Mouse (Mus musculus) megakaryocyte-erythroid progenitor cell, adult 5-6 weeks (primary cell): Measurements from ENCODE around the gene Necab2. TPM values are rescaled to one million over a fixed set of nuclear protein-coding genes. Genes with fewer than 3 reads are reported as not detected.
A peak's percentile ranks its signal among the peaks of the same experiment; 100 is the strongest.

Experiments
- ATAC-seq: replicated peaks from 2 replicates; pipeline ENCODE4 v1.8.0; 2016; ENCODE audit warnings: mild to moderate bottlenecking, inconsistent platforms; ENCODE audit not compliant: severe bottlenecking, poor library complexity, low FRiP score, low TSS enrichment
- total RNA-seq, 2 experiments: library from RNA; stranded (forward) in 1 of 2; stranded (reverse) in 1 of 2; fragments of 200-1000, 215-1000 nt in 1 of 2; fragments of >200 nt in 1 of 2; fragmentation: Nextera tagmentation in 1 of 2; gene quantifications; 2 replicates each; pipeline ENCODE4 v1.2.3; 2014 to 2017

Gene Necab2
- total RNA-seq, 2 experiments from 2014 or later, result not detected

DNA sequence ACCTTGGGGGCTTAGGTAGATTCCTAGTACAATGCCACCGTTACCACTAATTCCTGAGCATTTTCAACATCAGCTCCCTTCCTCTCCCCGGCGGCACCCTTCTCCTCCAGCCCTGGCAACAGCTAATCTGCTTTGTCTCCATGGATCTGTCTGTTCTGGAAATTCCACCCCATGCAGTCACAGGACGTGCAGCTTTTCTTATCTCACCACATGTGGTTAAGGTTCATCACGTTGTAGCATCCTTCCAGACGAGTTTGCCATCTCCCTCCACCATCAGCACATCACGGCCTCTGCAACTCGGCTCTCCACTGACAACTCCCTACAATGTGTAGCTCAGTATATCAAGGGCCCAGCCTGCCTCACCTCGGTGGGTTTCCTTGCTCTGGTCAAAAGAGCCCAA lies 59.0 kb downstream of the Necab2 start:
- ATAC-seq, result 0 out of 2 replicates have a peak, but pooled peaks have one; percentile 16

- ATAC-seq, result 0 out of 2 replicates have a peak, but pooled peaks have one; percentile 4
Observed at GRCm38 (mm10) chr8:119506106-119506505, 59.6 kb downstream of the Necab2 start.

- ATAC-seq, result no peak
Observed at GRCm38 (mm10) chr8:119510471-119510870, 64.0 kb downstream of the Necab2 start.

DNA sequence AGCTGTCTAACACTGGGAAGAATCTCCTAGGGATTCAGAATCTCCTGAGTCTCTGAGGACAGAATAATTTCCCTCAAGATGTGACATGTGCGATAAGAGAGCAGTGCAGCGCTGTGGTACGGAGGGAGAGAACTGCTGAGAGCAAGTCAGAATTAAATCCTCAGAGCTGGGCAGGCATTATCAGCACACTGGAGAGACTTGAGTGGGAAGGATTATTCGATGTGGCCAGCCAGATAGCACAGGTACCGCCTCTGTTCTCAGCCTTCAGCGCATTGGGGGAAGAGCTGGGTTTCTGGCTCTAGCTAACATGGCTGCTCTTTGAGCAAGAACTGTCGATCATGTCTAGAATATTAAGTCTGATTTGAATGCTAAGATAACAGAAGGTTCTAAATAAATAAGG lies 65.2 kb downstream of the Necab2 start:
- ATAC-seq, result peak; percentile 70

GRCm38 (mm10) chr8:119513405-119513804 lies 66.9 kb downstream of the Necab2 start:
- ATAC-seq, result no peak

DNA sequence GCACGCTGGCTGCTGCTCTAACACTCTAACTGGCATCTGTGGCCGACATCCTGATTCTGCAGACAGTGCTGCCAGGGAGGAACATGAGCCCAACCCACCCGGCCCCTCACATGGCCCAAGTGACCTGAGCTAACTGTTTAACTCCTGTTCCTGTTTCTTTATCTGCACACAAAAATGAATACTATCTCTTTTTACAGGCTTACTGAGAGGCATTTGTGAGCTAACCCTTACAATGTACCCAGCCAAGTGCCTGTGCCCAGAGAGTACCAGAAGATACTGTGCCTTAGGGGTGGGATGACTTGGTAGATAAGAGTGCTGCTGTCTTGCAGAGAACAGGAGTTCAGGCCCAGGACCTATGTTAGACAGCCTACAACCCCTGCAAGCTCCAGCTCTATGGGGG lies 68.4 kb downstream of the Necab2 start:
- ATAC-seq, result peak; percentile 92

GRCm38 (mm10) chr8:119515767-119516166 lies 69.2 kb downstream of the Necab2 start:
- no peak for ATAC-seq

GRCm38 (mm10) chr8:119516674-119517073 lies 70.2 kb downstream of the Necab2 start:
- no peak for ATAC-seq

DNA sequence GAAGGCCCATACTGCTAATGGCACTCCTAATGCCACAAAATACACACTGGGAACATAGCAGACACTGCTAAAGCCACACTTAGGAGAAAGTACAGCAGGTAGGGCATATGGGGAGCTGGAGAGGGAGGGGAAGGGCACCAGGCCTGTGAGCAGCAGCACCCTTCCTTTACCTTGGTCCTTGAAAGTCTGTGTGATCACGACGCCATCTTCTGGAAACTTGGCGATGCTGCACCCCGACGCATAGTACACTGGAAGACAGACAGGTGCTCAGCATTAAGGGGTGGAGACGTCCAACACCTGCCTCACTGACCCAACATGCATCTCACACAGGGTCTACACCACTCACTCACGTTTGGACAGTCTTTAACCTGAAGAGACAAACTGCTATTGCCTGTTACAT lies 73.6 kb downstream of the Necab2 start:
- peak; percentile 64 for ATAC-seq

Other genes with a start within 250 kb of the Necab2 start
- 89.2 and 116 TPM in 2 replicates for gene Hsbp1, start 102.2 kb upstream of the Necab2 start, total RNA-seq (2014; fragmentation: Nextera tagmentation)
- 103 and 110 TPM in 2 replicates for gene Hsbp1, start 102.2 kb upstream of the Necab2 start, total RNA-seq (2017)
- gene Mlycd, start 51.8 kb upstream of the Necab2 start, total RNA-seq (2014; fragmentation: Nextera tagmentation), result 5.9 and 9.0 TPM in 2 replicates
- gene Mlycd, start 51.8 kb upstream of the Necab2 start, total RNA-seq (2017), result 5.8 and 6.2 TPM in 2 replicates
- 0.15 TPM in 1 of 2 replicates, not detected in the other for gene Osgin1, start 12.6 kb upstream of the Necab2 start, total RNA-seq (2014; fragmentation: Nextera tagmentation)
- gene Osgin1, start 12.6 kb upstream of the Necab2 start, total RNA-seq (2017), result not detected in 2 replicates
- gene Slc38a8, start 55.0 kb downstream of the Necab2 start, total RNA-seq (2014; fragmentation: Nextera tagmentation), result not detected in 2 replicates
- 0.38 TPM in 1 of 2 replicates, not detected in the other for gene Slc38a8, start 55.0 kb downstream of the Necab2 start, total RNA-seq (2017)
- 58.2 and 97.1 TPM in 2 replicates for gene Mbtps1, start 112.0 kb downstream of the Necab2 start, total RNA-seq (2014; fragmentation: Nextera tagmentation)
- 35.4 and 36.7 TPM in 2 replicates for gene Mbtps1, start 112.0 kb downstream of the Necab2 start, total RNA-seq (2017)
- gene Hsdl1, start 128.5 kb downstream of the Necab2 start, total RNA-seq (2014; fragmentation: Nextera tagmentation), result 22.6 and 32.0 TPM in 2 replicates
- 36.1 and 52.6 TPM in 2 replicates for gene Hsdl1, start 128.5 kb downstream of the Necab2 start, total RNA-seq (2017)
- 0.24 TPM in 1 of 2 replicates, not detected in the other for gene Dnaaf1, start 128.5 kb downstream of the Necab2 start, total RNA-seq (2014; fragmentation: Nextera tagmentation)
- gene Dnaaf1, start 128.5 kb downstream of the Necab2 start, total RNA-seq (2017), result 0.38 TPM in 1 of 2 replicates, not detected in the other
- 23.5 and 24.6 TPM in 2 replicates for gene Taf1c, start 158.5 kb downstream of the Necab2 start, total RNA-seq (2014; fragmentation: Nextera tagmentation)
- 18.5 and 21.8 TPM in 2 replicates for gene Taf1c, start 158.5 kb downstream of the Necab2 start, total RNA-seq (2017)
- gene Adad2, start 166.0 kb downstream of the Necab2 start, total RNA-seq (2014; fragmentation: Nextera tagmentation), result not detected in 2 replicates
- gene Adad2, start 166.0 kb downstream of the Necab2 start, total RNA-seq (2017), result not detected in 2 replicates
- gene Kcng4, start 189.0 kb downstream of the Necab2 start, total RNA-seq (2014; fragmentation: Nextera tagmentation), result not detected in 2 replicates
- not detected in 2 replicates for gene Kcng4, start 189.0 kb downstream of the Necab2 start, total RNA-seq (2017)
- gene Wfdc1, start 219.6 kb downstream of the Necab2 start, total RNA-seq (2014; fragmentation: Nextera tagmentation), result not detected in 2 replicates
- not detected in 2 replicates for gene Wfdc1, start 219.6 kb downstream of the Necab2 start, total RNA-seq (2017)